In genomic region chr19:3271366-3271765, GRCm38 (mm10) we compare ENCODE assay signal across 24 mouse cellular contexts.
"Had no signal": no experiment of that assay in that cellular context is flagged by ENCODE, and none has a peak within 500 bp of the region (broad histone marks: within the 10 kb centered on the region; RNA-seq: fewer than 3 reads in every experiment).

No protein-coding gene starts in this region.

- H3K4me3 ChIP-seq: layer of hippocampus, adult 2 months; limb, embryonic 15.5 days; lung, embryonic 15.5 days; megakaryocyte, embryonic 14.5 days; midbrain, embryonic 10.5 days; midbrain, embryonic 13.5 days; myocyte; neural tube, embryonic 13.5 days; stomach, embryonic 15.5 days had no signal

- H3K4me1 ChIP-seq: limb, embryonic 15.5 days; lung, embryonic 15.5 days; midbrain, embryonic 10.5 days; midbrain, embryonic 13.5 days; neural tube, embryonic 13.5 days; stomach, embryonic 15.5 days had no signal

- DNase-seq: kidney, adult 18-20 months; kidney, adult 9 months; kidney, postnatal 14 days; layer of hippocampus, adult 9-11 months; lung, adult 18-20 months; lung, postnatal 10 days; lung, postnatal 36 days; retina, postnatal 1 day; right cerebral cortex, postnatal 25 days; spleen, adult 18-20 months; thymus, adult 18-20 months; thymus, postnatal 25 days had no signal

- H3K9ac ChIP-seq: limb, embryonic 15.5 days; liver, embryonic 14.5 days; lung, embryonic 15.5 days; midbrain, embryonic 13.5 days; neural tube, embryonic 13.5 days; stomach, embryonic 15.5 days had no signal

- ATAC-seq: intestine, embryonic 16.5 days; midbrain, embryonic 13.5 days; midbrain, embryonic 16.5 days had no signal

- H3K27ac ChIP-seq: layer of hippocampus, adult 2 months; limb, embryonic 15.5 days; liver, embryonic 14.5 days; lung, embryonic 15.5 days; midbrain, embryonic 10.5 days; midbrain, embryonic 13.5 days; neural tube, embryonic 13.5 days; stomach, embryonic 15.5 days had no signal

- H3K4me2 ChIP-seq: limb, embryonic 15.5 days; lung, embryonic 15.5 days; midbrain, embryonic 13.5 days; neural tube, embryonic 13.5 days; stomach, embryonic 15.5 days had no signal

- H3K9me3 ChIP-seq: limb, embryonic 15.5 days; lung, embryonic 15.5 days; megakaryocyte, embryonic 14.5 days; midbrain, embryonic 10.5 days; midbrain, embryonic 13.5 days; neural tube, embryonic 13.5 days; stomach, embryonic 15.5 days had no signal

- H3K27me3 ChIP-seq: limb, embryonic 15.5 days; lung, embryonic 15.5 days; megakaryocyte, embryonic 14.5 days; midbrain, embryonic 13.5 days; neural tube, embryonic 13.5 days; stomach, embryonic 15.5 days had no signal
